Mouse (Mus musculus) thymus, adult 2 months (tissue): ENCODE results near the gene Opn3. TPM values are rescaled to one million over a fixed set of nuclear protein-coding genes. Genes with fewer than 3 reads are reported as not detected.

Experiments used
- DNase-seq: peaks from one replicate; pipeline ENCODE4 v3.0.0; 2021
- H3K27ac ChIP-seq: fragments of 200-500 bp; 2 replicates; pipeline ENCODE4 v1.5.1; 2012; ENCODE audit warnings: low read length, control low read depth; ENCODE audit not compliant: control insufficient read depth, insufficient read depth
- H3K27me3 ChIP-seq: fragments of 200-500 bp; 2 replicates; pipeline ENCODE4 v1.6.1; 2012; ENCODE audit warnings: mild to moderate bottlenecking, low read length, moderate library complexity, mixed read lengths; ENCODE audit not compliant: control insufficient read depth, insufficient read depth
- H3K36me3 ChIP-seq: fragments of 200-500 bp; 2 replicates; pipeline ENCODE4 v1.6.1; 2012; ENCODE audit warnings: mild to moderate bottlenecking, low read length, moderate library complexity; ENCODE audit not compliant: control insufficient read depth, insufficient read depth
- H3K4me1 ChIP-seq: fragments of 200-500 bp; replicated peaks from 2 replicates; pipeline ENCODE4 v1.6.1; 2012; ENCODE audit warnings: low read length; ENCODE audit not compliant: control insufficient read depth, insufficient read depth
- H3K4me3 ChIP-seq: fragments of 200-500 bp; 2 replicates; pipeline ENCODE4 v1.5.1; 2012; ENCODE audit warnings: mild to moderate bottlenecking, low read length, control low read depth, moderate library complexity; ENCODE audit not compliant: control insufficient read depth, insufficient read depth
- CTCF ChIP-seq: fragments of 200-500 bp; IDR thresholded peaks from 2 replicates; pipeline ENCODE4 v1.5.1; 2012; ENCODE audit warnings: mild to moderate bottlenecking, control low read depth, low read length, moderate library complexity, borderline replicate concordance; ENCODE audit not compliant: control insufficient read depth, poor library complexity, insufficient read depth; ENCODE audit errors: extremely low read depth
- POLR2A ChIP-seq: fragments of 200-500 bp; IDR thresholded peaks from 2 replicates; pipeline ENCODE4 v1.6.1; 2012; ENCODE audit warnings: mild to moderate bottlenecking, low read length, control low read depth, moderate library complexity; ENCODE audit not compliant: control insufficient read depth, poor library complexity, insufficient read depth; ENCODE audit errors: extremely low read depth
- WGBS: fragments of 180-500 bp; shearing (Covaris S2); methylation state at CpG from one replicate; pipeline ENCODE4 v1.1.7; 2018; 5-methylcytosine and 5-hydroxymethylcytosine counted together
- polyA plus RNA-seq: library from polyadenylated mRNA; depleted of rRNA; stranded (reverse); fragments of >200 nt; gene quantifications from 2 replicates; pipeline ENCODE4 v1.2.3, GENCODE M21; 2012

Opn3 gene
- polyA plus RNA-seq, 1 experiment, result 5.3 TPM

DNA sequence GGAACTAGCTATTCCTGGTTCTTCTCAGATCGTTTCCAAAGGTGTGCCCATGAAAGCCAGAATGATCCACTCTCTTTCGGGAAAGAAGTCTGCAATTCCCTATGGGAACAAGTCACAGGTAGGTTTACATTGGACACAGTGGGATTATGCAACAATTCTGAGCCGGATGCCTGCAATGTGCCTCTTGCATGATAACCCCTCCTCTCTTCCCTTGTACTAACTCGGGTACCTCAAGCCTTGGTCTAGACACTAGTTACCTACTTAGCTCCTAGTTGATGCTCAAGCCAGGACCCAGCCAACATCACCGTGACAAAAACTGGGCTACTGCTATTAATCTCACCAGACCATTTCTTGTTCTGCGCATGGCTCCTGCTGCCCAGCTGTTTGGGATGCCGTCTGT, 53.5 kb downstream of the Opn3 start:
- H3K4me1 ChIP-seq, result peaks cover 44% of the 10 kb centered on the region
- no peaks in the 10 kb centered on the region for H3K36me3 ChIP-seq
- no peak for TF ChIP-seq POLR2A
- TF ChIP-seq CTCF, result no peak
- 91% methylated on average over 7 of the region's 7 CpGs for WGBS
- no peaks in the 10 kb centered on the region for H3K27me3 ChIP-seq
- no peak overlapping the region for H3K27ac ChIP-seq
- H3K4me3 ChIP-seq, result no peak overlapping the region
- no peak for DNase-seq

DNA sequence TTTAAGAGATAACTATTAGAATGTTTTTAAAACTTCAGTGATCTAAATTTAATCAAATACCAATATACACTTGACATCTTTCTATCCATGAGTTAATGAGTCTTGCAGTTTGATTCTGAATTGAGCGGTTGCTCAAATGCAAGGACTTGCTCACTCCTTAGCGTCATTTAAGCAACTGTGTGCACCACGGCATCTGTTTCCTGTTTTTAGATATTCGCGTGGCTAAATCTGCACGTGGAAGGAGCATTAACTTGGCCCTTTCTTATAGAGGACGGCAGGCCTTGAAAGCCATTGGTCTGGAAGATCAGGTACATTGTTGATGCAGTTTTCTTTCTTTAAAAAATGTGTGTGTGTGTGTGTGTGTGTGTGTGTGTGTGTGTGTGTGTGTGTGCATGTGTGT, 54.9 kb downstream of the Opn3 start:
- H3K4me1 ChIP-seq, result peaks cover 41% of the 10 kb centered on the region
- WGBS, result 7% methylated on average over 7 of the region's 7 CpGs
- H3K27ac ChIP-seq, result no peak overlapping the region
- DNase-seq, result no peak
- TF ChIP-seq CTCF (no peak), POLR2A (no peak)
- H3K36me3 ChIP-seq, result no peaks in the 10 kb centered on the region
- H3K4me3 ChIP-seq, result no peak overlapping the region
- H3K27me3 ChIP-seq, result no peaks in the 10 kb centered on the region

GRCm38 (mm10) chr1:175632470-175632869, 60.1 kb downstream of the Opn3 start:
- WGBS, result 95% methylated on average over 14 of the region's 14 CpGs
- H3K4me3 ChIP-seq, result no peak overlapping the region

DNA sequence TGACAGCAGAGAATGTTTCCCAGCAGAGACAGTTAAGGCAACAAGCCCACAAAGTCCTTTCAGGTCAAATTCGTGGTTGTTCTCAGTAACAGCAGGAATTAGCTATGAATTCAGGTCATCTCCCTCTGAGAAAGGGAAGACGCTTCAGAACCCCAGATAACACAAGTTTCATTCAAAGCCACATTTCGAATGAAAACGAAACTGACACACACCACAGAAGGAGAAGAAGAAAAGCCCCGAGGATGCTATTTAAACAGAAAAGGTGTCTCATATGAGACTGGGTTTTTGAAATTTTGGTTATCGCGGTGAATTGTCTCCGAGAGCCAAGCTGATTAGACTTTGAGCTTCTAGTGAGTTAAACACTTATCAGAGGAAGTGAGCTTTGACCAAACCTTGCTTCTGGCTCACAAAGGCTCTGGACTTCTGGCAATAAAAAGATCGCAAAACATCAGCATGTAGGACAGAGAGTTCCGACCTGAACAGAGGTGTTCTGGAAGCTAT, 60.8 kb downstream of the Opn3 start:
- DNase-seq, result no peak
- WGBS, result 6% methylated on average over 10 of the region's 10 CpGs
- peak overlapping the region; percentile 60; the same call in 1 of the 2 replicates for H3K27ac ChIP-seq
- TF ChIP-seq CTCF, result no peak
- no peak for TF ChIP-seq POLR2A
- peaks cover 14% of the 10 kb centered on the region for H3K4me1 ChIP-seq
- H3K36me3 ChIP-seq, result no peaks in the 10 kb centered on the region
- no peak overlapping the region; the same call in 1 of the 2 replicates for H3K4me3 ChIP-seq
- H3K27me3 ChIP-seq, result no peaks in the 10 kb centered on the region

More at GRCm38 (mm10) chr1:175632470-175632869, 60.1 kb downstream of the Opn3 start:
- Histone ChIP-seq H3K27ac (no peak overlapping the region), H3K36me3 (no peaks in the 10 kb centered on the region), H3K4me1 (peaks cover 14% of the 10 kb centered on the region), H3K27me3 (no peaks in the 10 kb centered on the region)
- TF ChIP-seq POLR2A (no peak), CTCF (no peak)
- no peak for DNase-seq

DNA sequence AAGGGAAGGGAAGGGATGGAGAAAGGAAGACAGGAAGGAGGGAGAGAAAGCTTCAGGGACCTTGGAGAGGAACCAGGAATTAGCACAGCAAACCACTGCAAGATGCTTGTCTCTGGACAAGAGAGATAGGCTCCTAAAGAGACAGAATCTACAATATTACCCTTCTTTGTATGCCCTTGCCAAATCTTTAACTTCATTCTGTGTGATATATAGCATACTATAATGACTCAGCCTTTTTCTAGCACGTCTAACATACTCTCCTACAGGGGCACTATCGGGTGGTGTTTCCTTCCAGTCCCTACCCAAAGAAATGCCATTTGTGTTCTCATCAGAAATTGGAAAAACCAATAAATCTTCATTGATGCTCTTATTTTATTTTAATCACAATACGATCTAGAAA, 61.5 kb downstream of the Opn3 start:
- Histone ChIP-seq H3K36me3 (no peaks in the 10 kb centered on the region), H3K27ac (no peak overlapping the region), H3K4me3 (no peak overlapping the region), H3K27me3 (no peaks in the 10 kb centered on the region), H3K4me1 (peaks cover 9% of the 10 kb centered on the region)
- 64% methylated on average over 3 of the region's 3 CpGs for WGBS
- DNase-seq, result no peak
- TF ChIP-seq POLR2A (no peak), CTCF (no peak)

- TF ChIP-seq POLR2A (no peak), CTCF (no peak)
- Histone ChIP-seq H3K36me3 (no peaks in the 10 kb centered on the region), H3K4me1 (peaks cover 6% of the 10 kb centered on the region), H3K27me3 (no peaks in the 10 kb centered on the region), H3K4me3 (no peak overlapping the region), H3K27ac (no peak overlapping the region)
- 93% methylated on average over 5 of the region's 5 CpGs for WGBS
- no peak for DNase-seq
These were observed 62.2 kb downstream of the Opn3 start for GRCm38 (mm10) chr1:175630345-175630744.

DNA sequence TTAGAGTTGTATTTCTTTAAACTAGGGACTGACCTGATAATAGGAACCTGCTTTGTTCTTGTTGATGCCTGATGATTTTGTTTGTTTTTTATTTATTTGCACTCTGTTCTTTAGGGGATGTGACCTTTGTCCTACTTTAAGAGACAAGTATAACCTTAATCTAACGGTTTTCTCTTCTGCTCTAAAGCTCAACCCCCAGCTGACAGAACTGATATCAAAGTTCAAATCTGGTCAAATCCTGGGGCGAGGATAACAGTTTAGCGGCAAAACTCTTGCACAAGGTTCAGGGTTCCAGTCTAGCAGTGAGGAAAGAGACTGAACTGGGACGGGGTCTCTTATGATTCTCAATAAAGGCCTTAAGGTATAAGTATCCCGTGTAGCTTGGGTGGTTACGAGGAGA, 63.3 kb downstream of the Opn3 start:
- no peak overlapping the region for H3K27ac ChIP-seq
- no peak overlapping the region for H3K4me3 ChIP-seq
- no peaks in the 10 kb centered on the region for H3K36me3 ChIP-seq
- no peak for TF ChIP-seq CTCF
- no peak for TF ChIP-seq POLR2A
- peaks cover 9% of the 10 kb centered on the region for H3K4me1 ChIP-seq
- H3K27me3 ChIP-seq, result no peaks in the 10 kb centered on the region
- no peak for DNase-seq
- WGBS, result 89% methylated on average over 6 of the region's 6 CpGs
